Mouse (Mus musculus): ENCODE results near the gene Smndc1. TPM values are rescaled to one million over a fixed set of nuclear protein-coding genes. Genes with fewer than 3 reads are reported as not detected.

Smndc1 gene
- polyA plus RNA-seq, 1 experiment from 2014 or later, result 43.5 TPM

DNA sequence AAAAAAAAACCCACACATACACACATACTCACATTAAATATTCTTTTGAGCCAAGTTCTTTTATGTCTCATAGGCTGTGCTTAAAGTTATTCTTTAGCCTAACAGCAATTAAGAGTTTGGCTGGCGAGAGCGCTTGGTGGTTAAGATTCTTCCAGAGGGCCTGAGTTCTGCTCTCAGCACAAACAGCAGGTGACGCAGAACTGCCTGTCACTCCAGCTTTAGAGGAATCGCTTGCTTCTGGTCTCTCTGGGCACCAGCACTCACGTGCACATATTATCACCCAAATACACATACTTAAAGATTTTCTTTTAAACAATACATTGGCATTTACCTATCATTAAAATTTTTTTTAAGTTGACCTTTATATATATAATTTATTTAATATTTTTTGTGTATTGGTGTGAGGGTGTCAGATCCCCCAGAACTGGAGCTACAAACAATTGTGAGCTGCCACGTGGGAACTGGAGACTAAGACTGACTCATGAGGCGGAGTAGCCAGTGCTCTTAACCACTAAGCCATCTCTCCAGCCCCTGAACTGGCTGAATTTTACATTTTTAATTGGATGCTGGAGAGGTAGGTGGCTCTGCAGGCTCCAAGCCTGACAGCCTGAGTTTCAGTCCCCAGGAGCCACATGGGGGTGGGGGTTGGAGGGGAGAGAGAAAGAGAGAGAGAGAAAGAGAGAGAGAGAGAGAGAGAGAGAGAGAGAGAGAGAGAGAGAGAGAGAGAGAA lies 35.9 kb downstream of the Smndc1 start:
- no peak overlapping the region for H3K4me2 ChIP-seq (replicated peaks; ENCODE audit: low read depth, low read length)
- WGBS, result 87% methylated on average over 7 of the region's 7 CpGs

DNA sequence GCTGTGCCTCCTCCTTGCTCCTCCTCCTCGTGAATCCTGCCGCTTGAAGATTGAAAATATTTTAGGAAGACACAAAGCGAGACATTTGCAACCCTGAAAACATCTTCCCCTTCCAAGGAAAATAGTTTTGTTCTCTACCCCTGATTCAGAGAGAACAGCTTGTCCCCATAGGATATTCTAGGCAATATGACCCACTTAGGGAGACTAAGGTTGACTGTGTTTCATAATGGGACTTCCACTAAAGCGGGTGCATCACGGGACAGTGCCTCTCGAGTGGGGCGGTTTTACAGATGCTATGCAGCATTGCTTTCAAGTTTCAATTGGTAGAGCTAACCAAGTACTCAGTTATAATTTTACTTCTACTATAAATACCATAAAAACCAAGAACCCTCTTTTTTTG lies 36.5 kb downstream of the Smndc1 start:
- Histone ChIP-seq H3K36me3 (ENCODE audit: control insufficient read depth, insufficient read depth, low read length) (no peaks in the 10 kb centered on the region; the same call in 1 of the 2 replicates), H3K4me1 (ENCODE audit: control insufficient read depth, insufficient read depth, low read length) (no peaks in the 10 kb centered on the region), H3K9me3 (ENCODE audit: control insufficient read depth, low read depth, low read length) (no peaks in the 10 kb centered on the region), H3K9ac (replicated peaks; ENCODE audit: low read depth, low read length) (no peak overlapping the region), H3K4me3 (ENCODE audit: low read depth, low read length) (no peak overlapping the region), H3K4me2 (replicated peaks; ENCODE audit: low read depth, low read length) (no peak overlapping the region), H3K27me3 (ENCODE audit: control insufficient read depth, insufficient read depth, low read length) (no peaks in the 10 kb centered on the region), H3K27ac (ENCODE audit: low read length) (no peak overlapping the region)
- 94% methylated on average over 7 of the region's 7 CpGs for WGBS
- no peak for ATAC-seq (ENCODE audit: insufficient number of reproducible peaks, insufficient read depth, low FRiP score, low read depth)

More for the DNA sequence above, 35.9 kb downstream of the Smndc1 start:
- no peak overlapping the region for H3K27ac ChIP-seq (ENCODE audit: low read length)
- H3K9ac ChIP-seq (replicated peaks; ENCODE audit: low read depth, low read length), result no peak overlapping the region
- peaks cover 5% of the 10 kb centered on the region for H3K4me1 ChIP-seq (ENCODE audit: control insufficient read depth, insufficient read depth, low read length)
- ATAC-seq (ENCODE audit: insufficient number of reproducible peaks, insufficient read depth, low FRiP score, low read depth), result no peak
- H3K9me3 ChIP-seq (ENCODE audit: control insufficient read depth, low read depth, low read length), result no peaks in the 10 kb centered on the region
- no peaks in the 10 kb centered on the region; the same call in 1 of the 2 replicates for H3K36me3 ChIP-seq (ENCODE audit: control insufficient read depth, insufficient read depth, low read length)
- no peak overlapping the region for H3K4me3 ChIP-seq (ENCODE audit: low read depth, low read length)
- no peaks in the 10 kb centered on the region for H3K27me3 ChIP-seq (ENCODE audit: control insufficient read depth, insufficient read depth, low read length)

DNA sequence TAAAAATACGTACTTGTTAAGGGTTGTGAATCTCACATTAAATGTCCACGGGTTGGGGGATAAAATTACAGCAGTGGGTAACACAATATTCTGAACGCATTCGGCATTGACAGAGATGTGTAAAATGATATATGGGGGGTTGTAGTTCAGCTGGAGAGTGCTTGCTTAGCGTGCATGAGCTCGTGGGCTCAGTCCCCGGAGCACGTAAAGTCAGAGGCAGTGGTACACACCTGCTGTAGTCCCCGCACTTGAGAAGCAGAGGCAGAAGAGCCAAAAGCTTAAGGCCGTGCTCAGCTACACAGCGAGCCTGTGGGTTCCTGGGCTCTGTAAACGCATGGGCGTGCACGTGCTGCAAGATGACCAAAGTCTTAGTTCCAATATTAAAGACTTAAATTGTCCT lies 44.6 kb downstream of the Smndc1 start:
- no peak overlapping the region for H3K4me2 ChIP-seq (replicated peaks; ENCODE audit: low read depth, low read length)
- H3K36me3 ChIP-seq (ENCODE audit: control insufficient read depth, insufficient read depth, low read length), result 0 out of 2 replicates have a peak, but pooled peaks cover 3% of the 10 kb centered on the region
- H3K27me3 ChIP-seq (ENCODE audit: control insufficient read depth, insufficient read depth, low read length), result no peaks in the 10 kb centered on the region
- no peaks in the 10 kb centered on the region for H3K9me3 ChIP-seq (ENCODE audit: control insufficient read depth, low read depth, low read length)
- H3K27ac ChIP-seq (ENCODE audit: low read length), result no peak overlapping the region
- H3K4me1 ChIP-seq (ENCODE audit: control insufficient read depth, insufficient read depth, low read length), result no peaks in the 10 kb centered on the region; the same call in 1 of the 2 replicates
- no peak overlapping the region for H3K9ac ChIP-seq (replicated peaks; ENCODE audit: low read depth, low read length)
- WGBS, result 61% methylated on average over 14 of the region's 14 CpGs
- no peak overlapping the region for H3K4me3 ChIP-seq (ENCODE audit: low read depth, low read length)
- ATAC-seq (ENCODE audit: insufficient number of reproducible peaks, insufficient read depth, low FRiP score, low read depth), result no peak

DNA sequence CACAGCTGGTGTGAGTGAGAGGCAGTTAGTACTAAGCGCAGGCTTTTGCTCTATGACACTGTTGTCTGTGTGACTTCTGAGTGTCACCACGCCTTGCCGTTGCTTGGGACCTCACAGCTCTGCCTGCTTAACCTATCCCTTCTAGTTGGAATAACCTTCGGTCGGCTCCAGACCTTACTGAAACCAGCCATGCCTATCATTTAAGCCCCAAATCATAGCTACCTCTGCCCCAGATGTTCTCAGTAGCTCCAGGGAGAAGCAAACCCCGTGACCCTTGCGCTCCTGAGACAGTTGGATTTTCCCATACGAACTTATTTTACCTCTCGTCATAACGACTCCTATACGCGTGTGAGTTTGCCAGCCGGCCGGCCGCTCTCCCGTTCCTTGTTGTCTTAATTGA lies 46.3 kb downstream of the Smndc1 start:
- Histone ChIP-seq H3K4me2 (replicated peaks; ENCODE audit: low read depth, low read length) (no peak overlapping the region), H3K27me3 (ENCODE audit: control insufficient read depth, insufficient read depth, low read length) (no peaks in the 10 kb centered on the region), H3K4me3 (ENCODE audit: low read depth, low read length) (no peak overlapping the region), H3K9me3 (ENCODE audit: control insufficient read depth, low read depth, low read length) (no peaks in the 10 kb centered on the region), H3K36me3 (ENCODE audit: control insufficient read depth, insufficient read depth, low read length) (0 out of 2 replicates have a peak, but pooled peaks cover 3% of the 10 kb centered on the region), H3K4me1 (ENCODE audit: control insufficient read depth, insufficient read depth, low read length) (peaks cover 5% of the 10 kb centered on the region; the same call in 1 of the 2 replicates), H3K9ac (replicated peaks; ENCODE audit: low read depth, low read length) (no peak overlapping the region), H3K27ac (ENCODE audit: low read length) (no peak overlapping the region)
- 70% methylated on average over 16 of the region's 16 CpGs for WGBS
- ATAC-seq (ENCODE audit: insufficient number of reproducible peaks, insufficient read depth, low FRiP score, low read depth), result no peak

GRCm38 (mm10) chr19:53343174-53343881 lies 47.0 kb downstream of the Smndc1 start:
- ATAC-seq (ENCODE audit: insufficient number of reproducible peaks, insufficient read depth, low FRiP score, low read depth), result no peak
- H3K36me3 ChIP-seq (ENCODE audit: control insufficient read depth, insufficient read depth, low read length), result 0 out of 2 replicates have a peak, but pooled peaks cover 3% of the 10 kb centered on the region
- H3K27me3 ChIP-seq (ENCODE audit: control insufficient read depth, insufficient read depth, low read length), result no peaks in the 10 kb centered on the region
- H3K9ac ChIP-seq (replicated peaks; ENCODE audit: low read depth, low read length), result no peak overlapping the region
- H3K9me3 ChIP-seq (ENCODE audit: control insufficient read depth, low read depth, low read length), result no peaks in the 10 kb centered on the region
- no peak overlapping the region for H3K27ac ChIP-seq (ENCODE audit: low read length)
- WGBS, result 82% methylated on average over 13 of the region's 13 CpGs
- no peak overlapping the region for H3K4me2 ChIP-seq (replicated peaks; ENCODE audit: low read depth, low read length)
- no peak overlapping the region for H3K4me3 ChIP-seq (ENCODE audit: low read depth, low read length)
- peaks cover 5% of the 10 kb centered on the region; the same call in 1 of the 2 replicates for H3K4me1 ChIP-seq (ENCODE audit: control insufficient read depth, insufficient read depth, low read length)

DNA sequence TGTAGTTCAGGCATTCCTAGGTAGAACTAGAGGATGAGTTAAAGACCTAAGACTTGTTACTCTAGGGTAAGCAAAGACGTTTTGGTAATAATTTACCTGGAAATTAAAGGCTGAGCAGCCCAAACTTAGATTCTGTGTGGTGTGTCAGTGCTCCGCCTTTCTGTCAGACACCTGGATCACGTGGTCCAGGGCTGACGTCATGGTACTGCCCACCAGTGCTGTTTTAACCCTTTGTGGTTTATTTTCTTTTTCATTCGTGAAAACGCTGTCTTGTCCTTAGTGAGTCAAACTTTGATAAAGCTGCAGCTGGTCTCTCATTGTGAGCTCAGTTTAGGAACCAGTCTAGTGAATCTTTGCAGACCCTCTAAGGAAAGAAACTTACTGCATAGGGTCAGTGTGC lies 50.0 kb downstream of the Smndc1 start:
- ATAC-seq (ENCODE audit: insufficient number of reproducible peaks, insufficient read depth, low FRiP score, low read depth), result no peak
- H3K27me3 ChIP-seq (ENCODE audit: control insufficient read depth, insufficient read depth, low read length), result no peaks in the 10 kb centered on the region
- peaks cover 5% of the 10 kb centered on the region; the same call in 1 of the 2 replicates for H3K4me1 ChIP-seq (ENCODE audit: control insufficient read depth, insufficient read depth, low read length)
- H3K36me3 ChIP-seq (ENCODE audit: control insufficient read depth, insufficient read depth, low read length), result peaks cover 3% of the 10 kb centered on the region; the same call in 1 of the 2 replicates
- no peak overlapping the region for H3K4me3 ChIP-seq (ENCODE audit: low read depth, low read length)
- H3K4me2 ChIP-seq (replicated peaks; ENCODE audit: low read depth, low read length), result no peak overlapping the region
- H3K9ac ChIP-seq (replicated peaks; ENCODE audit: low read depth, low read length), result no peak overlapping the region
- no peaks in the 10 kb centered on the region for H3K9me3 ChIP-seq (ENCODE audit: control insufficient read depth, low read depth, low read length)
- H3K27ac ChIP-seq (ENCODE audit: low read length), result no peak overlapping the region
- WGBS, result 23% methylated on average over 6 of the region's 6 CpGs

GRCm38 (mm10) chr19:53335241-53335640 lies 55.1 kb downstream of the Smndc1 start:
- H3K4me2 ChIP-seq (replicated peaks; ENCODE audit: low read depth, low read length), result no peak overlapping the region
- H3K36me3 ChIP-seq (ENCODE audit: control insufficient read depth, insufficient read depth, low read length), result peaks cover 22% of the 10 kb centered on the region
- WGBS, result 90% methylated on average over 9 of the region's 9 CpGs
- H3K27me3 ChIP-seq (ENCODE audit: control insufficient read depth, insufficient read depth, low read length), result no peaks in the 10 kb centered on the region
- ATAC-seq (ENCODE audit: insufficient number of reproducible peaks, insufficient read depth, low FRiP score, low read depth), result no peak
- H3K27ac ChIP-seq (ENCODE audit: low read length), result no peak overlapping the region
- no peak overlapping the region for H3K9ac ChIP-seq (replicated peaks; ENCODE audit: low read depth, low read length)
- 0 out of 2 replicates have a peak, but pooled peaks cover 7% of the 10 kb centered on the region for H3K4me1 ChIP-seq (ENCODE audit: control insufficient read depth, insufficient read depth, low read length)
- H3K4me3 ChIP-seq (ENCODE audit: low read depth, low read length), result no peak overlapping the region
- no peaks in the 10 kb centered on the region for H3K9me3 ChIP-seq (ENCODE audit: control insufficient read depth, low read depth, low read length)

GRCm38 (mm10) chr19:53333730-53334129 lies 56.6 kb downstream of the Smndc1 start:
- WGBS, result 90% methylated on average over 6 of the region's 6 CpGs
- no peak overlapping the region for H3K9ac ChIP-seq (replicated peaks; ENCODE audit: low read depth, low read length)
- 0 out of 2 replicates have a peak, but pooled peaks cover 5% of the 10 kb centered on the region for H3K4me1 ChIP-seq (ENCODE audit: control insufficient read depth, insufficient read depth, low read length)
- no peak for ATAC-seq (ENCODE audit: insufficient number of reproducible peaks, insufficient read depth, low FRiP score, low read depth)
- no peak overlapping the region for H3K27ac ChIP-seq (ENCODE audit: low read length)
- H3K4me2 ChIP-seq (replicated peaks; ENCODE audit: low read depth, low read length), result no peak overlapping the region
- H3K27me3 ChIP-seq (ENCODE audit: control insufficient read depth, insufficient read depth, low read length), result no peaks in the 10 kb centered on the region
- no peak overlapping the region for H3K4me3 ChIP-seq (ENCODE audit: low read depth, low read length)
- H3K36me3 ChIP-seq (ENCODE audit: control insufficient read depth, insufficient read depth, low read length), result peaks cover 22% of the 10 kb centered on the region
- H3K9me3 ChIP-seq (ENCODE audit: control insufficient read depth, low read depth, low read length), result no peaks in the 10 kb centered on the region

All from stomach, embryonic 14.5 days (tissue).